Mouse (Mus musculus) liver, embryonic 14.5 days (tissue): Measurements from ENCODE around the gene Mdm2. TPM values are rescaled to one million over a fixed set of nuclear protein-coding genes. Genes with fewer than 3 reads are reported as not detected.

Experiments used
- ATAC-seq: fragments of 200-750 bp; cut with Nextera tagmentation; 2 replicates; pipeline ENCODE4 v1.8.0; 2017; ENCODE audit warnings: moderate number of reproducible peaks, mild to moderate bottlenecking, moderate library complexity; ENCODE audit not compliant: insufficient read depth
- DNase-seq, 3 experiments: peaks; one replicate each; pipeline ENCODE4 v3.0.0-alpha.2; 2012 to 2013; ENCODE audit warnings: low read depth in 3 of 3, low spot score in 3 of 3
- H3K27ac ChIP-seq: fragments of 300-500 bp; sonication (generic); 2 replicates; pipeline ENCODE4 v1.5.1; 2014; ENCODE audit warnings: moderate library complexity, mild to moderate bottlenecking, control low read depth, inconsistent platforms
- H3K27me3 ChIP-seq: fragments of 300-500 bp; sonication (generic); 2 replicates; pipeline ENCODE4 v1.6.1; 2014; ENCODE audit warnings: mild to moderate bottlenecking, low read length, moderate library complexity; ENCODE audit not compliant: control insufficient read depth, insufficient read depth
- H3K36me3 ChIP-seq: fragments of 300-500 bp; sonication (generic); replicated peaks from 2 replicates; pipeline ENCODE4 v1.6.1; 2014; ENCODE audit warnings: low read depth; ENCODE audit not compliant: control insufficient read depth, insufficient read depth
- H3K4me1 ChIP-seq, 2 experiments: fragments of 200-500 bp in 1 of 2; fragments of 300-500 bp in 1 of 2; sonication (generic) in 1 of 2; replicated peaks; 2 replicates each; pipeline ENCODE4 v1.6.1; 2012 to 2014; ENCODE audit warnings: antibody characterized with exemption in 1 of 2, inconsistent platforms in 1 of 2, low read length in 1 of 2; ENCODE audit not compliant: control insufficient read depth in 2 of 2, insufficient read depth in 2 of 2
- H3K4me2 ChIP-seq: fragments of 300-500 bp; sonication (generic); 2 replicates; pipeline ENCODE4 v1.6.1; 2014; ENCODE audit warnings: low read depth, mild to moderate bottlenecking, control low read depth, moderate library complexity
- H3K4me3 ChIP-seq, 2 experiments: fragments of 200-500 bp in 1 of 2; fragments of 300-500 bp in 1 of 2; sonication (generic) in 1 of 2; 2 replicates each; pipeline ENCODE4 v1.5.1; 2012 to 2014; ENCODE audit warnings: low read depth in 2 of 2, low read length in 2 of 2, mild to moderate bottlenecking in 2 of 2, control low read depth in 1 of 2, inconsistent platforms in 1 of 2, moderate library complexity in 1 of 2; ENCODE audit not compliant: insufficient read depth in 1 of 2
- H3K9ac ChIP-seq: fragments of 300-500 bp; sonication (generic); replicated peaks from 2 replicates; pipeline ENCODE4 v1.6.1; 2014; ENCODE audit warnings: mild to moderate bottlenecking, control low read depth, moderate library complexity
- H3K9me3 ChIP-seq: fragments of 300-500 bp; sonication (generic); 2 replicates; pipeline ENCODE4 v1.6.1; 2016; ENCODE audit warnings: low read length, mixed read lengths; ENCODE audit not compliant: control insufficient read depth
- CTCF ChIP-seq: IDR thresholded peaks from 2 replicates; pipeline ENCODE4 v1.5.1; 2016; ENCODE audit warnings: antibody characterized with exemption, low read depth, control low read depth
- EP300 ChIP-seq: IDR thresholded peaks from 2 replicates; pipeline ENCODE4 v1.6.1; 2016; ENCODE audit warnings: antibody characterized with exemption, low read depth
- WGBS: fragments of 180-500 bp; shearing (Covaris S2); extraction: QIAGEN DNeasy Blood & Tissue Kit; methylation state at CpG from one replicate; pipeline ENCODE4 v1.1.7; 2014; ENCODE audit not compliant: insufficient replicate concordance; 5-methylcytosine and 5-hydroxymethylcytosine counted together
- polyA plus RNA-seq, 2 experiments: library from polyadenylated mRNA; depleted of rRNA in 1 of 2; stranded (reverse) in 1 of 2; unstranded in 1 of 2; fragments of >200 nt; fragmentation: Nextera tagmentation in 1 of 2; extraction: Ambion mirVana in 1 of 2; gene quantifications; 2 replicates each; pipeline versions ENCODE4 v1.2.1 to v1.2.3; 2012 to 2014

Mdm2 gene
- polyA plus RNA-seq, 2 experiments: 12.8 to 20.0 TPM

GRCm38 (mm10) chr10:117730140-117730539 is 19.6 kb upstream of the Mdm2 start:
- Histone ChIP-seq H3K4me1 (peaks cover 15 to 33% of the 10 kb centered on the region in 2 experiments), H3K36me3 (no peaks in the 10 kb centered on the region), H3K9ac (no peak overlapping the region), H3K27me3 (no peaks in the 10 kb centered on the region), H3K9me3 (no peaks in the 10 kb centered on the region), H3K27ac (no peak overlapping the region), H3K4me2 (no peak overlapping the region), H3K4me3 (no peak overlapping the region)
- no peak for TF ChIP-seq EP300
- TF ChIP-seq CTCF: no peak
- 85% methylated on average over 7 of the region's 7 CpGs for WGBS
- no peak for ATAC-seq
- DNase-seq: no peak

GRCm38 (mm10) chr10:117729139-117729814 is 18.7 kb upstream of the Mdm2 start:
- Histone ChIP-seq H3K9ac (no peak overlapping the region), H3K9me3 (no peaks in the 10 kb centered on the region), H3K4me2 (no peak overlapping the region), H3K4me3 (no peak overlapping the region), H3K36me3 (no peaks in the 10 kb centered on the region), H3K27ac (no peak overlapping the region), H3K4me1 (peaks cover 15 to 33% of the 10 kb centered on the region in 2 experiments), H3K27me3 (no peaks in the 10 kb centered on the region)
- TF ChIP-seq CTCF: no peak
- ATAC-seq (no peak), DNase-seq (no peak)
- 58% methylated on average over 11 of the region's 11 CpGs for whole genome bisulfite sequencing

GRCm38 (mm10) chr10:117728574-117728973 is 18.0 kb upstream of the Mdm2 start:
- DNase-seq (no peak), ATAC-seq (no peak)
- Histone ChIP-seq H3K9me3 (no peaks in the 10 kb centered on the region), H3K4me3 (no peak overlapping the region), H3K4me2 (no peak overlapping the region), H3K36me3 (no peaks in the 10 kb centered on the region), H3K4me1 (peaks cover 15 to 32% of the 10 kb centered on the region in 2 experiments), H3K27me3 (no peaks in the 10 kb centered on the region), H3K9ac (no peak overlapping the region), H3K27ac (no peak overlapping the region)
- TF ChIP-seq EP300 (no peak), CTCF (no peak)
- 63% methylated on average over 5 of the region's 5 CpGs for WGBS

- 69% methylated on average over 9 of the region's 9 CpGs for WGBS
- H3K4me1 ChIP-seq: peaks cover 8 to 23% of the 10 kb centered on the region in 2 experiments
- H3K27ac ChIP-seq: no peak overlapping the region
- H3K4me3 ChIP-seq: no peak overlapping the region
- no peak for DNase-seq
- no peak overlapping the region for H3K9ac ChIP-seq
- H3K27me3 ChIP-seq: no peaks in the 10 kb centered on the region
- H3K36me3 ChIP-seq: no peaks in the 10 kb centered on the region
- ATAC-seq: no peak
- TF ChIP-seq EP300 (no peak), CTCF (no peak)
- H3K9me3 ChIP-seq: no peaks in the 10 kb centered on the region
- H3K4me2 ChIP-seq: no peak overlapping the region
Observed at GRCm38 (mm10) chr10:117727518-117728110, 17.1 kb upstream of the Mdm2 start.

- no peak overlapping the region for H3K9ac ChIP-seq
- peaks cover 6 to 17% of the 10 kb centered on the region in 2 experiments for H3K4me1 ChIP-seq
- no peaks in the 10 kb centered on the region for H3K9me3 ChIP-seq
- ATAC-seq (no peak), DNase-seq (no peak)
- H3K27ac ChIP-seq: no peak overlapping the region
- H3K4me3 ChIP-seq: no peak overlapping the region
- H3K4me2 ChIP-seq: no peak overlapping the region
- H3K27me3 ChIP-seq: no peaks in the 10 kb centered on the region
- H3K36me3 ChIP-seq: no peaks in the 10 kb centered on the region
- 71% methylated on average over 4 of the region's 4 CpGs for WGBS
- no peak for TF ChIP-seq CTCF
- no peak for TF ChIP-seq EP300
Observed at GRCm38 (mm10) chr10:117726888-117727385, 16.4 kb upstream of the Mdm2 start.
